Mouse (Mus musculus) gastrocnemius, postnatal 10 days (tissue): ENCODE data around the gene Ptpn21. TPM values are rescaled to one million over a fixed set of nuclear protein-coding genes. Genes with fewer than 3 reads are reported as not detected.

Experiments
- DNase-seq: peaks from one replicate; pipeline ENCODE4 v3.0.0; 2021; ENCODE audit warnings: mixed read lengths
- total RNA-seq, 2 experiments: library from RNA; stranded (reverse); gene quantifications; 2 replicates each; pipeline ENCODE4 v1.2.3; 2021

The Ptpn21 gene
- total RNA-seq, 2 experiments from 2014 or later: 33.5 to 39.8 TPM

DNA sequence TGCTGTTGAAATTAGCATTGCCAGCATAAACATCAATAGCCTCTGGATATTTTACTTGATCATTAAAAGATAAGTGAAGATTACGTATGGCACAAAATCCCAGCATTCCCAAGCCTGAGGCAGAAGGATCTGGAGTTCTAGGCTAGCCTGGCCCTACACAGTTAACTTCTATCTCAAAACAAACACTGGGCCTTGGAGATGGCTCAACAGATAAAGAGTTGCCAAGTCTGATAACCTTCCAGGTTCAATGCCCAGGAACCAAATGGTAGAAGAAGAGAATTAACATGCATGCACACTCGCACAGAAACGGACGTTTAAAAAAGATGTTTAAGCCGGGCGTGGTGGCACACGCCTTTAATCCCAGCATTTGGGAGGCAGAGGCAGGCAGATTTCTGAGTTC lies 13.0 kb downstream of the Ptpn21 start:
- no peak for DNase-seq

DNA sequence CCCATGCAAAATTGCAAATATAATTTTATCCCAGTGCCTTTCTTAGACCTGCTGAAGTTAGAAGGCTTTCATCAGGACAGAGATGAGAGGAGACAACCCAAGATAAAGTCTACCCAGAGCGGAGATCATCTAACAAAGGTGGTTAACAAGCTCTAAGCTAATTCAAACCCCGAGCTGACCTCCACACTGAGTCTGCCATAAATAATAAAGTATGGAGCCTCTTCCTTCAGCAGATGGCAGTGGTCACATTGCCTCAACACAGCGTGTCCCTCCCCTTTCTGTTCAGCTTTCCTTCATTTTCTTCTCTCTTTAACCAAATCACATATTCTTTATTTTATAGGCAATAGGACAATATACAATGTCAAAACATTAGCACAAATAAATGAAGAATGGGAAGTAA lies 16.2 kb downstream of the Ptpn21 start:
- DNase-seq: no peak

GRCm38 (mm10) chr12:98720628-98721027 lies 16.6 kb downstream of the Ptpn21 start:
- DNase-seq: no peak

GRCm38 (mm10) chr12:98716142-98716541 lies 21.1 kb downstream of the Ptpn21 start:
- no peak for DNase-seq

GRCm38 (mm10) chr12:98714757-98715156 lies 22.4 kb downstream of the Ptpn21 start:
- no peak for DNase-seq

DNA sequence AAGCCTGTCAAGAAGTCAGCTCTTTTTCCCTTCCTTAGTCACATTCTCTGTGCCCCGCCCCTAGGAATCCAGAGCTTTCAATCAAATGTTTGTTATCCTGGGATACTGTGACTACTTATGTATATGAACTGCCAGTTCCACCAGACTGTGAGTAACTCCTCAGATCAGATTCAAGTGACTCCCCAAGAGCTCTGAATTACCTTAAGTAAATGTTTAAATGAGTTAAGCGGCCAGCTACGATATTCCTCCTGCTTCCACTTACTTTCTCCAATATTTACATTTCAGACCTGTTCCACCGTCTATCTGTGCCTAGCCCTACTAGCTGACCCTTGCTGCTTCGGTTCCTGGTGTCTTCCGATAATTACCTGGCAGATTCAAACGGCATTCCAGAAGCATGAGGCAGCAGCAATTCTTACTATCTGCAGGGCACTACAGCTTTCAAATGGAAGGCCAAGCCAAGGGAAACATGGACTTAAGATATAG lies 23.5 kb downstream of the Ptpn21 start:
- no peak for DNase-seq

GRCm38 (mm10) chr12:98712819-98713218 lies 24.4 kb downstream of the Ptpn21 start:
- DNase-seq: no peak

GRCm38 (mm10) chr12:98703961-98704360 lies 33.2 kb downstream of the Ptpn21 start:
- no peak for DNase-seq

DNA sequence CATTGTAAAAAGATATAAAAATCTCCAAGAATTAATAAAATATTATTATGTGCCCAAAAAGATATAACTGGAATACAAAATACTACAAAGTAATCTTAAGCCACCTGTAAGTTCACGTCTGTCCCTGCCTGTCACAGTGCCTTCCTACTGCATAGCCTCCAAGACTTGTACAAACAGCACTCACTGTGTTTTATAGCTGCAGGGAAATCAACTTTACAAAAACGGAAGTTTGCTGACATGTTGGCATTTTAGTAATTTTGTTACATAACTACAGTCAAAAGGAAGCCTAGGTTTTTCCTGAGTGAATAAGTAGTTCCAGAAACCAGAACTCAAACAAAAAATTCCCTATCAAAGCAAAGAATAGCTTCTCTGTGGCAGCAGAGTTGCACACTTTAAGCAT lies 33.7 kb downstream of the Ptpn21 start:
- no peak for DNase-seq

GRCm38 (mm10) chr12:98701564-98701963 lies 35.6 kb downstream of the Ptpn21 start:
- no peak for DNase-seq

DNA sequence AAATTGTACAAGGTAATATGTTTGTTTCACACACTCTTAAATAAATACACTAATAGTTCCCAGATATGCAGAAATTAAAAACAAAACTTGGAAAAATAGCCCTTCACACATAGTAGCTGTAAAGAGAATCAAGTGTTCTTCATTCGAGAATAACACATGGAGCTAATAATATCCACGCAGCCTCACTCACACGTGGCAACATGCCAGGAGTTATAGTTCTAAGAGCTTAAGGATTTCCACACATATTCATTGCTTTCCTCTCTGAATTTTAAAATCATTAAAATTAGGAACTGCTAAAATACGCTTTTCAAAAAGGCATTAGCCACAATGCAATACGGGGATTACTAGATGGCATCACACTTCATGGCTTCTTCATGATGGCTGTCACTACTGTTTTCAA lies 40.0 kb downstream of the Ptpn21 start:
- no peak for DNase-seq

GRCm38 (mm10) chr12:98690230-98690629 lies 47.0 kb downstream of the Ptpn21 start:
- DNase-seq: no peak

- DNase-seq: no peak
Observed at GRCm38 (mm10) chr12:98683574-98683973, 53.6 kb downstream of the Ptpn21 start.

- DNase-seq: no peak
Observed at GRCm38 (mm10) chr12:98683171-98683570, 54.0 kb downstream of the Ptpn21 start.

- DNase-seq: no peak
Observed at GRCm38 (mm10) chr12:98682196-98682595, 55.0 kb downstream of the Ptpn21 start.

DNA sequence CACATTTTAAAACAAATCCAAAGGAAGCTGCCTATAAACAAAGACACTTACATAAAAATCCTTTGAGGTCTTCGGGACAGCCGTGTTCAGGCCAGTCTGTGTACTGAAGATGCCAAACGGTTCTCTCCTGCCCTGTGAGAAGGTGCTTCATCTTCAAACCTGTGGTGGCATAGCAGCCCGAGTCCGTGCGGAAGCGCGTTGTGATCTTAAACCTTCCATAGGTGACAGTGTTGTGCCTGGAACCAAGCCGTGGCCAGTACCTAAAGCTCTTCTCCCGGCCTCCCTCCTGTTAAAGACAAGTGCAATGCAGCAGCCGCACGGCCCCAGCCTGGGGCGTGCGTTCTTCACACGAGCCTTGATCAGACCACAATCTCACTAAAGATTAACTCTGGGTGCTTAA lies 57.3 kb downstream of the Ptpn21 start:
- DNase-seq: no peak

DNA sequence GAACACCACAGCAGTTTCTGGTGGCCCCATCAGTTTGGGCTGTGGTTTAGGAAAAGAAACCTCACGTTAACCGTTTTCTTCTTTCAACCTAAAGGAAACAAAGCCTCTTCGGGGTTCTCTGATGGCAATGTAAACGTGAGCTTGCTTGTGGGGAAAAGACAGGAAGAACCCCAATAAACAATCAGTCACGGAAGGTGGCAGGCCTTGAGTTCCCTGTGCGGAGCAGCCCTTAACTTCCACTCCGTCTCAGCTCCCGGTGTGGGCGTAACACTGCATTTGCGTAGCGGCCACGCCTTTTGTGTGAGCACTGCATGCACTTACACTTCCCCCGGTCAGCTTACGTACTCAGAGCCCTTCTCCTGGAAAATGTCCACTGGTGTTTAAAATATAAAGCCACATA lies 59.9 kb downstream of the Ptpn21 start:
- no peak for DNase-seq

GRCm38 (mm10) chr12:98676861-98677260 lies 60.3 kb downstream of the Ptpn21 start:
- DNase-seq: no peak

DNA sequence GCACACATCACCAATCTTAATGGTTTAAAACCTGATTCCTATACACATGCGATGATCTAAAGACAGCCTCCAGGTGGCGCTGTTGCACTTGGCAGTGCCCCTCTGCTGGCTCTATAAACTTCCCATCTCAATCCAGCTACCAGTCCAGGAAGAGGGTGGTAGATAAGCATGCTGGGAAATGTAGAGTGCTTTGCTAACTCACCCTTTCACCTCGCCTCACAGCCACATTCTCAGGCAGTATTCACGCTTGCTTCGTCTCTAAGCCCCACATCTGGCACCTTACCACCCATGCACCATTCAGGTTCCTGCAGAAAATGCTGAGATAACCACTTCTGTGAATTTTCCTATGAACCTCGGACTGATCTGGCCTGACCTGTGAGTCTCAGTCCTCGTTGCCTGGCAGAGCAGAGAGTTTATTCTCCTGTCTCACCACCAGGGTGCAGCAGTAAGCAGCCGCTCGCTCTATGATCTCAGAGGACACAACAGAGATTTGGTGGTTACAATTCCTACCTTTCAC lies 62.5 kb downstream of the Ptpn21 start:
- peak; percentile 77 for DNase-seq

- no peak for DNase-seq
Observed at GRCm38 (mm10) chr12:98673879-98674278, 63.3 kb downstream of the Ptpn21 start.

DNA sequence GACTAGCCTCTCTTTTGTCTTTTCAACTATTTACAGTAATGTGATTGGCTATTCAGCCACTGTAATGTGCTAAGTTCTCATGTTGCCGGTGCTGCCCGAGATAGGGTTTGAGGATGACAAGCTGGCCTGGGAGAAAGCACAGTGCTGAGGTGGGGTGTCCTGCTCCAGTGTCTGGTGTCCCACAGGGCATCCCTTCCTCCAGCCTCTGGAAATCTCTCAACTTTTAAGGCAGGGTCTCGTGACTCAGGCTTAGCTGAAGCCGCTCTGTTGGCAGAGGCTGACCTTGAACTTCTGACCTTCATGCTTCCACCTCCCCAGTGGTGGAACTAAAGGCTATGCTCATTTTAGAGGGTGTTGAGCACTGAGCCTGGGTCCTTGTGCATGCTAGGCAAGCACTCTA lies 66.8 kb downstream of the Ptpn21 start:
- no peak for DNase-seq

DNA sequence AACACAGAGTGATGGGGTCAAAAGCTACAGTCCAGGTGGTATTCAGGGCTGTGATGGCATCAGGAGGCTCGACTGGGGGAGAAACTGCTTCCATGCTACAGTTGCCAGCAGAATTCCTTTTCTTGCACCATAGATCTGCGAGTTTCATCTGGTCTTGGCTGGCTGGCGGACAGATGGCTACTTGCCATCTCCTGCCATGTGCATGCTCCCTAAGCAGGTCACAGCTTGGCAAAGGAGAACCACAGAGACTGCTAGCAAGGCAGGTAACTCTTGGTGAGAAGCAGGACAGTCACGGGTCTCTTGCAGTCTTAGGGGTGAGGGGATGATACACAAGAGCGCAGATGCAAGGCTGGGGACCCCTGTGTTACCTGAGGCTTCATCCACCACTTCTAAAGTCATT lies 67.3 kb downstream of the Ptpn21 start:
- no peak for DNase-seq

DNA sequence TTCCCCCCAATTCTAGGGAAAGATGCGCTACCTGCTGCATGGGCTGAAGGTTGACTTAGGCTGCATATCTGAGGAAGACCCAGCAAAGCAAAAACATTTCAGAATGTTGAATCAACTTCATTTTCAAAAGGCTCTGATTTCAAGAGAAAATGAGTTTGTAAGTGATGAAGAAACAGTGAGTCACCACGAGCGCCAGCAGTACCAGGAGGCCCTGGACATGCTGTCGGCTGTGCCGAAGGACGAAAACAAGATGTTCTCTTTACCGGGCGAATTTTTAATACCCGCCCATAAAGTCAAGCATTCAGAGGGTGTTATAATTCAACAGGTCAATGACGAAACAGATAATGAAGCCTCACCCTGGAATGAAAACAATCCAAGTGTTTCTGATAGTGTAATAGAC lies 68.1 kb downstream of the Ptpn21 start:
- no peak for DNase-seq

DNA sequence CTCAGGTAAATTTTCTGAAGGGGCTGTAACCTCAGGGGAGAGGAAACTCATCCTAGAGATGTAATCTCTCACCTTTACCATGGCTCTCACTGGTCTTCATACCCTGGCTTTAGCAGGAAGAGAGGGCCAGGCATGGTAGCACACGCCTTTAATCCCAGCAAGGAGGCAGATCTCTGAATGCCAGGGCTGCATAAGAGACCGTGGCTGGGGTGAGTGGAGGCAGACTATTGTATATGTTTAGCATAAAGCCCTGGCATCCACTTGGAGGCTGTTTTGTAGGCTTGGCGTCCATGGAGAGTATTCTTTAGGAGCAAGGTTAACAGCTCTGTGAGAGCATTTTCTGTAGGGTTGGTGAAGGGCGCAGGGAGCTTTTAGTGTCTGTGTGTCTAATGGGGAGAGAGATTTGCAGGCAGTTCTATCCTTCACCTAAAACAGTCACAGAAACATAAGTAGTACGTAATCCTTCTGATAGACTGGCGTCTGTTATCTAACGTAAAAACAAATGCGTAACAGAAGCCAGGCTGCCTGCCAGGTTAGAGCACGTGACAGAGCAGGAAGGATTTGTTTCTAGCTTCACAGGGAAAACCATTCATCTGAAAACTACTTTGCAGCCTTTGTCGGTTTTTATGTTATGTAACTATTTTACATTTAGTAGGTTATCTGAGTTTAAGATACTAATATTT lies 68.9 kb downstream of the Ptpn21 start:
- peak; percentile 29 for DNase-seq
